ENCODE assay signal across 8 mouse cellular contexts in genomic region chr5:23224759-23225536, GRCm38 (mm10).
A peak's percentile ranks its signal among the peaks of the same experiment; 100 is the strongest.
DNase-seq lines count a peak whose midpoint lies in the region; TF ChIP-seq lines count a peak whose summit lies in the region.

No protein-coding gene starts in this region.

- DNase-seq in gastrocnemius, adult 18-20 months (ENCODE audit: low spot score), result peak; percentile 53
- no peak for DNase-seq in gastrocnemius, adult 8-10 months (ENCODE audit: low spot score in 2 of 2)
- peak; percentile 83 for DNase-seq in brain, embryonic 14.5 days (ENCODE audit: low read depth)
- peak; percentile 59 to 65 for DNase-seq in heart, postnatal 36 days
- peak; percentile 61 for DNase-seq in layer of hippocampus, postnatal 14 days (ENCODE audit: low spot score in 2 of 2)
- peak; percentile 28 to 68 for DNase-seq in lung, postnatal 4 days
- peak; percentile 71 for DNase-seq in right cerebral cortex, postnatal 4 days

- 0 out of 2 replicates have a peak overlapping the region, but pooled peaks have one; percentile 17 for H3K4me3 ChIP-seq in embryonic fibroblast, embryonic 13.5 days (ENCODE audit: insufficient read depth, low read length)

- TF ChIP-seq CTCF in brain, embryonic 14.5 days (IDR thresholded peaks at IDR 0.05; ENCODE audit: borderline replicate concordance, extremely low read depth, insufficient read depth, insufficient read length), result peak; percentile 68
- no peak for TF ChIP-seq CTCF in embryonic fibroblast, embryonic 13.5 days (IDR thresholded peaks at IDR 0.05; ENCODE audit: borderline replicate concordance, insufficient read depth, low read length)

- intact Hi-C loops in heart, postnatal 36 days (cut with DNase I), result loop anchor here (1.0 to 10.0 kb wide), 5 partner anchors 262 to 1240 kb away; no protein-coding TSS in a partner anchor

- H3K4me1 ChIP-seq in embryonic fibroblast, embryonic 13.5 days (ENCODE audit: control insufficient read depth, insufficient read depth, low read length), result no peaks in the 10 kb centered on the region; the same call in 1 of the 2 replicates

- no peak for TF ChIP-seq POLR2A in brain, embryonic 14.5 days (IDR thresholded peaks at IDR 0.05; ENCODE audit: borderline replicate concordance, extremely low read depth, insufficient read depth, insufficient read length, poor library complexity, severe bottlenecking)
- no peak for TF ChIP-seq POLR2A in embryonic fibroblast, embryonic 13.5 days (IDR thresholded peaks at IDR 0.05; ENCODE audit: low read depth, low read length)

- H3K27ac ChIP-seq in embryonic fibroblast, embryonic 13.5 days (ENCODE audit: insufficient read depth, low read length), result no peak overlapping the region

Comparison
In these comparisons a context has a peak if more than half of its experiments do, and no peak if none do; other contexts are left out.
1. DNase-seq: peak in gastrocnemius, adult 18-20 months (single experiment), brain, embryonic 14.5 days (single experiment), heart, postnatal 36 days (2 of 2), layer of hippocampus, postnatal 14 days (2 of 2), lung, postnatal 4 days (2 of 2) and right cerebral cortex, postnatal 4 days (single experiment); none in gastrocnemius, adult 8-10 months (0 of 2).